In genomic region chr10:9897852-9898251, GRCm38 (mm10) we compare ENCODE assay signal across 16 mouse cellular contexts. TPM values are rescaled to one million over a fixed set of nuclear protein-coding genes. Genes with fewer than 3 reads are reported as not detected.
DNase-seq lines count a peak whose midpoint lies in the region; ATAC-seq lines count a peak whose summit lies in the region.
"Had no signal": no experiment of that assay in that cellular context is flagged by ENCODE, and none has a peak within 500 bp of the region (broad histone marks: within the 10 kb centered on the region; RNA-seq: fewer than 3 reads in every experiment).

No protein-coding gene starts in this region.

- no peak overlapping the region for H3K9ac ChIP-seq in forebrain, embryonic 13.5 days
- no peak overlapping the region for H3K9ac ChIP-seq in forebrain, embryonic 14.5 days (ENCODE audit: low read length)
- H3K9ac ChIP-seq in midbrain, embryonic 11.5 days (ENCODE audit: low read length), result no peak overlapping the region
- H3K9ac ChIP-seq in hindbrain, embryonic 16.5 days (ENCODE audit: low read depth, low read length), result no peak overlapping the region
- H3K9ac ChIP-seq in neural tube, embryonic 14.5 days (replicated peaks; ENCODE audit: low read depth, low read length), result no peak overlapping the region
- H3K9ac ChIP-seq in heart, embryonic 12.5 days, result no peak overlapping the region
- H3K9ac ChIP-seq: heart, embryonic 15.5 days; liver, embryonic 14.5 days had no signal

- no peaks in the 10 kb centered on the region for H3K9me3 ChIP-seq in forebrain, embryonic 13.5 days (replicated peaks)
- no peaks in the 10 kb centered on the region for H3K9me3 ChIP-seq in forebrain, embryonic 14.5 days (replicated peaks; ENCODE audit: control insufficient read depth, low read length)
- no peaks in the 10 kb centered on the region for H3K9me3 ChIP-seq in midbrain, embryonic 10.5 days (replicated peaks)
- H3K9me3 ChIP-seq in midbrain, embryonic 11.5 days (ENCODE audit: control insufficient read depth, low read length), result no peaks in the 10 kb centered on the region
- H3K9me3 ChIP-seq in hindbrain, embryonic 16.5 days (ENCODE audit: control insufficient read depth, low read length), result no peaks in the 10 kb centered on the region
- no peaks in the 10 kb centered on the region for H3K9me3 ChIP-seq in neural tube, embryonic 14.5 days (ENCODE audit: control insufficient read depth, low read length)
- H3K9me3 ChIP-seq in heart, embryonic 12.5 days (replicated peaks), result no peaks in the 10 kb centered on the region
- H3K9me3 ChIP-seq: heart, embryonic 15.5 days had no signal

- H3K4me2 ChIP-seq in forebrain, embryonic 13.5 days, result peak overlapping the region; percentile 28
- no peak overlapping the region for H3K4me2 ChIP-seq in forebrain, embryonic 14.5 days (ENCODE audit: low read length)
- H3K4me2 ChIP-seq in midbrain, embryonic 11.5 days, result no peak overlapping the region
- peak overlapping the region; percentile 51 for H3K4me2 ChIP-seq in hindbrain, embryonic 16.5 days (ENCODE audit: low read length)
- peak overlapping the region; percentile 25 for H3K4me2 ChIP-seq in neural tube, embryonic 14.5 days (ENCODE audit: low read depth, low read length)
- H3K4me2 ChIP-seq in heart, embryonic 12.5 days, result no peak overlapping the region

- H3K36me3 ChIP-seq in forebrain, embryonic 13.5 days (ENCODE audit: poor library complexity, severe bottlenecking), result no peaks in the 10 kb centered on the region
- H3K36me3 ChIP-seq in forebrain, embryonic 14.5 days (ENCODE audit: control insufficient read depth, insufficient read depth, low read length), result no peaks in the 10 kb centered on the region
- H3K36me3 ChIP-seq in midbrain, embryonic 10.5 days, result peaks cover 8% of the 10 kb centered on the region; the same call in 1 of the 2 replicates
- no peaks in the 10 kb centered on the region for H3K36me3 ChIP-seq in midbrain, embryonic 11.5 days (ENCODE audit: control insufficient read depth, insufficient read depth, low read length)
- no peaks in the 10 kb centered on the region for H3K36me3 ChIP-seq in hindbrain, embryonic 16.5 days (ENCODE audit: control insufficient read depth, insufficient read depth, low read length)
- H3K36me3 ChIP-seq in neural tube, embryonic 14.5 days (ENCODE audit: control insufficient read depth, insufficient read depth, low read length), result no peaks in the 10 kb centered on the region
- H3K36me3 ChIP-seq in heart, embryonic 12.5 days, result peaks cover 8% of the 10 kb centered on the region; the same call in 1 of the 2 replicates

- DNase-seq in forebrain, embryonic 14.5 days (ENCODE audit: low spot score), result no peak
- no peak for DNase-seq in midbrain, embryonic 10.5 days (ENCODE audit: low spot score)
- no peak for DNase-seq in midbrain, embryonic 11.5 days (ENCODE audit: low spot score, missing footprints)
- no peak for DNase-seq in right cerebral cortex, postnatal 25 days
- DNase-seq: cerebellum, adult 9-11 months; embryo, embryonic 11 days; gastrocnemius, postnatal 25 days; lung, postnatal 14 days; thymus, postnatal 4 days had no signal

- H3K27me3 ChIP-seq in forebrain, embryonic 13.5 days, result no peaks in the 10 kb centered on the region
- H3K27me3 ChIP-seq in forebrain, embryonic 14.5 days (replicated peaks; ENCODE audit: control insufficient read depth, insufficient read depth, low read length), result no peaks in the 10 kb centered on the region
- no peaks in the 10 kb centered on the region for H3K27me3 ChIP-seq in midbrain, embryonic 10.5 days (ENCODE audit: low read depth, poor library complexity, severe bottlenecking)
- H3K27me3 ChIP-seq in midbrain, embryonic 11.5 days (ENCODE audit: control insufficient read depth, insufficient read depth, low read length), result no peaks in the 10 kb centered on the region
- no peaks in the 10 kb centered on the region for H3K27me3 ChIP-seq in hindbrain, embryonic 16.5 days (replicated peaks; ENCODE audit: control insufficient read depth, insufficient read depth, low read length)
- no peaks in the 10 kb centered on the region for H3K27me3 ChIP-seq in neural tube, embryonic 14.5 days (ENCODE audit: control insufficient read depth, insufficient read depth, low read length)
- H3K27me3 ChIP-seq in heart, embryonic 12.5 days (replicated peaks), result no peaks in the 10 kb centered on the region
- H3K27me3 ChIP-seq: heart, embryonic 15.5 days; Patski had no signal

- ATAC-seq in forebrain, embryonic 13.5 days, result no peak
- no peak for ATAC-seq in forebrain, embryonic 14.5 days
- no peak for ATAC-seq in midbrain, embryonic 11.5 days (ENCODE audit: low FRiP score)
- ATAC-seq in hindbrain, embryonic 16.5 days, result no peak
- no peak for ATAC-seq in neural tube, embryonic 14.5 days (ENCODE audit: low read depth)
- ATAC-seq in heart, embryonic 12.5 days (ENCODE audit: insufficient number of reproducible peaks, low FRiP score), result no peak
- ATAC-seq: Patski had no signal

- H3K4me1 ChIP-seq in forebrain, embryonic 13.5 days, result peaks cover 27% of the 10 kb centered on the region
- H3K4me1 ChIP-seq in forebrain, embryonic 14.5 days (ENCODE audit: control insufficient read depth, insufficient read depth, low read length), result peaks cover 7% of the 10 kb centered on the region
- H3K4me1 ChIP-seq in midbrain, embryonic 10.5 days, result peaks cover 39% of the 10 kb centered on the region
- H3K4me1 ChIP-seq in midbrain, embryonic 11.5 days (ENCODE audit: control insufficient read depth, insufficient read depth, low read length), result peaks cover 11% of the 10 kb centered on the region
- H3K4me1 ChIP-seq in hindbrain, embryonic 16.5 days (ENCODE audit: control insufficient read depth, insufficient read depth, low read depth, low read length), result peaks cover 14% of the 10 kb centered on the region
- H3K4me1 ChIP-seq in neural tube, embryonic 14.5 days (ENCODE audit: control insufficient read depth, insufficient read depth, low read length), result peaks cover 18% of the 10 kb centered on the region; the same call in 1 of the 2 replicates
- H3K4me1 ChIP-seq in heart, embryonic 12.5 days (replicated peaks), result peaks cover 2% of the 10 kb centered on the region; the same call in 1 of the 2 replicates

- no peak overlapping the region for H3K27ac ChIP-seq in forebrain, embryonic 13.5 days
- no peak overlapping the region for H3K27ac ChIP-seq in forebrain, embryonic 14.5 days (ENCODE audit: low read depth, low read length)
- H3K27ac ChIP-seq in midbrain, embryonic 10.5 days (replicated peaks), result no peak overlapping the region
- no peak overlapping the region for H3K27ac ChIP-seq in midbrain, embryonic 11.5 days (ENCODE audit: low read depth, low read length)
- no peak overlapping the region for H3K27ac ChIP-seq in hindbrain, embryonic 16.5 days (ENCODE audit: low read depth, low read length)
- H3K27ac ChIP-seq in neural tube, embryonic 14.5 days (ENCODE audit: low read depth, low read length), result no peak overlapping the region
- no peak overlapping the region for H3K27ac ChIP-seq in heart, embryonic 12.5 days (ENCODE audit: poor library complexity, severe bottlenecking)
- H3K27ac ChIP-seq: heart, embryonic 15.5 days; liver, embryonic 14.5 days had no signal

- no peak overlapping the region for H3K4me3 ChIP-seq in forebrain, embryonic 13.5 days
- no peak overlapping the region for H3K4me3 ChIP-seq in forebrain, embryonic 14.5 days (ENCODE audit: low read depth, low read length)
- H3K4me3 ChIP-seq in midbrain, embryonic 10.5 days, result peak overlapping the region; percentile 14; the same call in 1 of the 2 replicates
- no peak overlapping the region for H3K4me3 ChIP-seq in midbrain, embryonic 11.5 days (ENCODE audit: low read depth, low read length)
- peak overlapping the region; percentile 24; the same call in 1 of the 2 replicates for H3K4me3 ChIP-seq in hindbrain, embryonic 16.5 days (ENCODE audit: low read length)
- H3K4me3 ChIP-seq in neural tube, embryonic 14.5 days (ENCODE audit: low read depth, low read length), result peak overlapping the region; percentile 5; the same call in 1 of the 2 replicates
- no peak overlapping the region for H3K4me3 ChIP-seq in heart, embryonic 12.5 days
- H3K4me3 ChIP-seq: heart, embryonic 15.5 days had no signal

- 57% methylated on average over 5 of the region's 5 CpGs for WGBS in forebrain, embryonic 13.5 days
- 58% methylated on average over 5 of the region's 5 CpGs for WGBS in forebrain, embryonic 14.5 days
- WGBS in midbrain, embryonic 10.5 days, result 64% methylated on average over 5 of the region's 5 CpGs
- WGBS in midbrain, embryonic 11.5 days, result 55% methylated on average over 5 of the region's 5 CpGs
- 49% methylated on average over 5 of the region's 5 CpGs for WGBS in hindbrain, embryonic 16.5 days
- 64% methylated on average over 5 of the region's 5 CpGs for WGBS in neural tube, embryonic 14.5 days
- WGBS in heart, embryonic 12.5 days, result 77% methylated on average over 5 of the region's 5 CpGs

RNA-seq across cellular contexts. Expression of gene Stxbp5, which starts 3.0 kb away (rescaled TPM):
- polyA plus RNA-seq in forebrain, embryonic 13.5 days (2015; fragmentation: Nextera tagmentation; extraction: Ambion mirVana), result 5.8 and 6.0 TPM in 2 replicates
- 5.8 and 8.0 TPM in 2 replicates for polyA plus RNA-seq in forebrain, embryonic 14.5 days (2014; fragmentation: Nextera tagmentation; extraction: Ambion mirVana)
- 3.1 and 4.0 TPM in 2 replicates for polyA plus RNA-seq in midbrain, embryonic 10.5 days (2016; fragmentation: Nextera tagmentation; extraction: Ambion mirVana)
- 5.6 and 6.3 TPM in 2 replicates for polyA plus RNA-seq in midbrain, embryonic 11.5 days (2014; fragmentation: Nextera tagmentation; extraction: Ambion mirVana)
- 7.3 and 7.9 TPM in 2 replicates for polyA plus RNA-seq in hindbrain, embryonic 16.5 days (2015; fragmentation: Nextera tagmentation; extraction: Ambion mirVana)
- polyA plus RNA-seq in neural tube, embryonic 14.5 days (2014; fragmentation: Nextera tagmentation; extraction: Ambion mirVana), result 14.7 and 19.2 TPM in 2 replicates
- 5.2 and 6.1 TPM in 2 replicates for polyA plus RNA-seq in heart, embryonic 12.5 days (2016; fragmentation: Nextera tagmentation; extraction: Ambion mirVana)

Comparison
In these comparisons a context has a peak if more than half of its experiments do, and no peak if none do; other contexts are left out.
1. H3K4me2 ChIP-seq: peak in forebrain, embryonic 13.5 days (single experiment), hindbrain, embryonic 16.5 days (single experiment) and neural tube, embryonic 14.5 days (single experiment); none in forebrain, embryonic 14.5 days (single experiment), midbrain, embryonic 11.5 days (single experiment) and heart, embryonic 12.5 days (single experiment).
2. H3K4me3 ChIP-seq: peak in midbrain, embryonic 10.5 days (single experiment), hindbrain, embryonic 16.5 days (single experiment) and neural tube, embryonic 14.5 days (single experiment); none in forebrain, embryonic 13.5 days (single experiment), forebrain, embryonic 14.5 days (single experiment), midbrain, embryonic 11.5 days (single experiment) and heart, embryonic 12.5 days (single experiment).